Mouse (Mus musculus) heart, adult 8-10 months (tissue): Measurements from ENCODE around the gene Sgcd. TPM values are rescaled to one million over a fixed set of nuclear protein-coding genes. Genes with fewer than 3 reads are reported as not detected.
"Not testable (repeated sequence)": the region's sequence is repeated elsewhere in the genome, so short reads cannot be mapped to it uniquely, and the experiment has no call there.

ENCODE experiments used
- DNase-seq: peaks from one replicate; pipeline ENCODE4 v3.0.0; 2022; ENCODE audit warnings: low spot score
- total RNA-seq, 4 experiments: library from RNA; stranded (reverse); gene quantifications; 2 replicates each; pipeline ENCODE4 v1.2.4; 2022

The Sgcd gene
- total RNA-seq, 4 experiments from 2014 or later, result 62.2 to 72.8 (median 70.7) TPM

GRCm38 (mm10) chr11:47777226-47777915 lies 211.4 kb downstream of the Sgcd start:
- no peak for DNase-seq

DNA sequence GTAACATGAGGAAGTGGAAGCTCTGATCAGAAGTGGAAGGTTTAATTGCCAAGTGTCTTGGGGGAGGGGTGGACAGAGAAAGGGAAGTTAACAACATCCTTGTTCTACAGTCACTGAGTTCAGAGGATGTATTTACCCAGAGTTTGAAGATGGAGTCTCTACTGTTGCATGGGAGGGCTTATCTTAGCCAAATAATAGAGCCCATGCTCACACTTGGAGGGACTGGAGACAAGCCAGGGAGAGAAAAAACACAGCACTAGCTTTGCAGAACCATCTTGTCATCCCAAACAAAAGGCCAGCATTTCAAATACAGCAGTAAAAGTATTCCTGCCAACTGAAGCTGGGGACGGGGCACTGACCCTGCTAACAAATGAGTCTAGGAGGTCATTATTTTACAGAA lies 212.8 kb downstream of the Sgcd start:
- DNase-seq, result no peak

DNA sequence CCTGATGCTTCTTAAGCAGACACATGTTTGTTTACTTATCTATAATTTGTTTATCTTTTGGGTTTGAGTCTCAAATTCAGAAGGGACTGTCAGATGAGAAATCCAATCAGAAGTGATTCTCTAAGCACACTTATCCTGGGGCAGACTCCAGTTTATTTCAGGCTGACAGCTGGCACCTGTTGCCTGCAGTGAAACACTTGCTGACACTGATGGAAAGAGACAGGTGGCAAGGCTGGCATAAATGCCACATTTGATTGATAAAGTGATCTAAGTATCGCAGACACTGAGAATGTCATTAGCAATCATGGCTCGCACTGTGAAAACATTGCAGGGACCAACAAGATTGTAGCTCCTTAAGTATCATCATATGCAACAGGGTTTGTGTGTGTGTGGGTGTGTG lies 222.9 kb downstream of the Sgcd start:
- no peak for DNase-seq

- DNase-seq, result not testable (repeated sequence)
Measured at GRCm38 (mm10) chr11:47763569-47763968, 225.2 kb downstream of the Sgcd start.

DNA sequence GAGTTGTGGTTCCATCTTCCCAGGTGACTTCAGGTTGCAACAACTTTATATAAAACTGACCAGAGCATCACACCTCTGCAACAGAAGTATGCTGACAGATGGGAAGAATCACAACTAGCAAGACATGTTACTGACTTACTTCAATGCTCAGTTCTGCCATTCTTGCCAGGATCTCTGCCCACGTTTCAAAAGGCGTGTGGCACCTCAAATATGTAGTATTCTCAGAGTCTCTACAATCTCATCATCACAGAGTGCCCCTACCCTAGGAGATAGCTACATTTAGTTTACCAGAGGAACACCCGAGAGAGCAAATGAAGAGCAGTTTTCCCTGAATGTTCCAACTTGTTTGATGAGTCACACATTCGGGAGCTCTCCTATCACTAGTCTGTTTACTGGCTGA lies 229.8 kb downstream of the Sgcd start:
- no peak for DNase-seq

DNA sequence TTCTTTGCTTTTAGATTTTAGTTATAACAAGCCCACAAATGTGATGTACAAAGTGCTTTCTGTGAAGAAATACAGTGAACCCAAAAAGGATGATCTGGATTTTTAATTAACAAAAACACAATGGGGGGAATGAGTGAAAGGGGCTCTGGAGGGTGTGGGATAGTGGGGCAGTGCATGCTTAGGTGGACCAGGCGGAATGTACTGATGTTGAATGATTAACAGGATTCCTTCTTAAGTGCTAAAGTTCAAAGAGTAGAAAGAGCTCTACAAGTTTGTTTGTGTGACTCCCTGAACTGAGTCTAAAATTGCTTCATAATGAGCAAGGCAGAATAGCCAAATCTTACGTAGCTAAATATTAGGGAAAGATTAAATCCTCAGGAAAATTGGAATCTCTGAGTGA lies 246.0 kb downstream of the Sgcd start:
- no peak for DNase-seq

- DNase-seq, result peak; percentile 44
Measured at GRCm38 (mm10) chr11:47704930-47705787, 283.6 kb downstream of the Sgcd start.

- no peak for DNase-seq
Measured at GRCm38 (mm10) chr11:47695611-47696010, 293.2 kb downstream of the Sgcd start.

DNA sequence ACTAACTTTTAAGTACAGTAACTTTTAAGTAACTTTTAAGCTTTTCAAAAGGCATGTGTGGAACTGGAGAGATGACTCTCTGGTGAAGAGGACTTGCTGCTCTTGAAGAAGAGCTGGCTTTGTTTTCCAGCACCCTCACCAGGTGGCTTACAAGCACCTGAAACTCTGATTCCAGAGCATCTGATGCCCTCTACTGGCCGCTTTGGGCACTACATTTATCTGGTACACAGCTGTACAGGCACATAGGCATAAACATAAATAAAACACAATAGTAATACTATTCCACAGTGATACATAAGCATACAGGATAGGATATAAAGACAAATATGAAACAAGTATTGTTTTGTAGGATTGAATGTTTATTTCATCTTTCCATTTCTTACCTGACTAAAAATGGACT lies 330.6 kb downstream of the Sgcd start:
- no peak for DNase-seq

DNA sequence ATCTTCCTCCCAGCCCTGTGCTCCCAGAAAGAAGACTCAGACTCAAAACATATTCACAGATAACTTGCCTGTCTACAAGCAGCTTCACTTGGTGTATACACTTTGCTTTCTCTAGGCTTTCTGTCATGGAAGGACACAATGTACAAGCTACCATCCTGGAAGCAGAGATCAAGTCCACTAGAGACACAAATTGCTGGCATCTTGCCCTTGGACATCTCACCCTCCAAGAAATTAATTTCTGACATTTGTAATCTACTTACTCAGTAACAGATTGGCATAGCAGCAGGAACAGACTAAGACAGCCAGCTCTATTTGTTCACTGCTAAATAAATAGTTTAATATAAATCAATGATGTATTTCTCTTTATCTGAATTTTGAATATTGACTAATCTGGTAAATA lies 342.9 kb downstream of the Sgcd start:
- DNase-seq, result no peak

GRCm38 (mm10) chr11:47641567-47642259 lies 347.1 kb downstream of the Sgcd start:
- DNase-seq, result no peak

DNA sequence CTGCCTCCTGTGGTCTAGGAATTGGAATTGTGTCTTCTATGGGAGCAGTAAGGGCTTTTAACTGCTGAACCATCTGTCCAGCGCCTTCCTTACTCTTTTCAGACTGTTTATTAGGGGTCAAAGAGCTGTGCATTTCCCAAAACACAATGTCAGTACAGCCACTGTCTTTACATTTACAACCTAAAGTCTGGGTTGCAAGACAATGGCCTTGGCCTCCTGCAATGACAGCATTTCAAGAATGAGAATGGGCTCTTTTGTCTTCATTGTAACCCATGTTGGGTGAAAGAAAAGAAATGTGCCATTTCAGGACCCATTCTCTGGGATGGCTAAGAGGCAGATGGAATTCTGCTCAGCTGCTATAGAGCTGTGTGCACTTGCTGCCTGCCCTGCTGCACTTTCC lies 348.2 kb downstream of the Sgcd start:
- no peak for DNase-seq

GRCm38 (mm10) chr11:47630186-47630585 lies 358.6 kb downstream of the Sgcd start:
- no peak for DNase-seq

DNA sequence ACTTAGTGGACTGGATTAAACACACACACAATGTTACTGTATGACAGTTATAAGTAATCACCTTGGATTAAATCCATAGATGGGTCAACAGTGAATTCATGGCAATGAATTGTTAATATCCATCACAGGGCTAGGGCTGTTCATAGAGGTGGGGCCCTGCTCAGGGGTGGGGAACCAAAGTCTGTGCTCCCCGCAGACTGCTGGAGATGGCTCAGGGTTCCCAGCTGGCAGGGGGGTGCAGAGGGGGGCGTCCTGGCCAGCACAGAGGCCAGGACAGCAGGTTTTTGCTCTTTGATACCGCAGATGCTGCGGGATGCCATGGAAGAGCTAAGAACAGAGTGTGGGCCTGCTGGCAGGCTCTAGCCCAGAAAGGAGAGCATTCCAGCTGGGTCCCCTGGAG lies 378.9 kb downstream of the Sgcd start:
- no peak for DNase-seq

GRCm38 (mm10) chr11:47574635-47575034 lies 414.1 kb downstream of the Sgcd start:
- DNase-seq, result no peak

GRCm38 (mm10) chr11:47568488-47568887 lies 420.3 kb downstream of the Sgcd start:
- DNase-seq, result no peak

- DNase-seq, result no peak
Measured at GRCm38 (mm10) chr11:47566156-47566555, 422.6 kb downstream of the Sgcd start.

- no peak for DNase-seq
Measured at GRCm38 (mm10) chr11:47524845-47525244, 463.9 kb downstream of the Sgcd start.

- DNase-seq, result no peak
Measured at GRCm38 (mm10) chr11:47508047-47508446, 480.7 kb downstream of the Sgcd start.

DNA sequence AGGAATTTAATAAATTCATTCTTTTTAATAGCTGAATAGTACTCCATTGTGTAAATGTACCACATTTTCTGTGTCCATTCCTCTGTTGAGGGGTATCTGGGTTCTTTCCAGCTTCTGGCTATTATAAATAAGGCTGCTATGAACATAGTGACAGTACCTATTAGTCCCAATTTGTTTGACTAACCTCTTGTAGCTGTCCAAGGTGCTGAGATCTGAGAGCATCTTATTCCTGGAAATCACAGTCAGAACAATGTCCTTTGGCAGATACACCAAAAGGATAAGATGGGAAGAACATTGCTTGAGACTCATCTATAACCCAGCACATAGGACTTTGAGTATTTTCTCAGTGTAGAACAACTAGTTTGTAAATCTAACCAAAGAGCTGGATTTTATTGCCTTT lies 485.5 kb downstream of the Sgcd start:
- not testable (repeated sequence) for DNase-seq

- DNase-seq, result no peak
Measured at GRCm38 (mm10) chr11:47473493-47474230, 515.1 kb downstream of the Sgcd start.

GRCm38 (mm10) chr11:47460700-47461099 lies 528.1 kb downstream of the Sgcd start:
- not testable (repeated sequence) for DNase-seq
